Mouse (Mus musculus) spleen, adult 2 months (tissue): ENCODE results near the gene Tcte2. TPM values are rescaled to one million over a fixed set of nuclear protein-coding genes. Genes with fewer than 3 reads are reported as not detected.
"Not testable (repeated sequence)": the region's sequence is repeated elsewhere in the genome, so short reads cannot be mapped to it uniquely, and the experiment has no call there.

Experiments
- DNase-seq, 2 experiments: peaks; one replicate each; pipeline versions ENCODE4 v3.0.0 to v3.0.0-alpha.2; 2012 to 2021; ENCODE audit warnings: low spot score in 2 of 2, low read depth in 1 of 2
- H3K27ac ChIP-seq: fragments of 200-500 bp; 2 replicates; pipeline ENCODE4 v1.5.1; 2012; ENCODE audit warnings: low read length, inconsistent platforms; ENCODE audit not compliant: insufficient read depth
- H3K27me3 ChIP-seq: fragments of 200-500 bp; 2 replicates; pipeline ENCODE4 v1.6.1; 2012; ENCODE audit warnings: mild to moderate bottlenecking, moderate library complexity, low read length, inconsistent platforms; ENCODE audit not compliant: control insufficient read depth, insufficient read depth
- H3K36me3 ChIP-seq: fragments of 200-500 bp; 2 replicates; pipeline ENCODE4 v1.6.1; 2012; ENCODE audit warnings: mild to moderate bottlenecking, low read length, inconsistent platforms; ENCODE audit not compliant: control insufficient read depth, insufficient read depth
- H3K4me1 ChIP-seq: fragments of 200-500 bp; 2 replicates; pipeline ENCODE4 v1.6.1; 2011; ENCODE audit warnings: inconsistent platforms; ENCODE audit not compliant: control insufficient read depth, insufficient read depth, insufficient read length
- H3K4me3 ChIP-seq: fragments of 200-500 bp; 2 replicates; pipeline ENCODE4 v1.5.1; 2011; ENCODE audit warnings: mild to moderate bottlenecking, inconsistent platforms; ENCODE audit not compliant: insufficient read depth, insufficient read length; ENCODE audit errors: extremely low read depth
- CTCF ChIP-seq: fragments of 200-500 bp; IDR thresholded peaks from 2 replicates; pipeline ENCODE4 v1.5.1; 2011; ENCODE audit warnings: mild to moderate bottlenecking, inconsistent platforms; ENCODE audit not compliant: insufficient read depth, insufficient read length, insufficient replicate concordance; ENCODE audit errors: extremely low read depth
- POLR2A ChIP-seq: fragments of 200-500 bp; IDR thresholded peaks from 2 replicates; pipeline ENCODE4 v1.6.1; 2011; ENCODE audit warnings: low read depth, low read length, inconsistent platforms
- WGBS: fragments of 180-500 bp; shearing (Covaris S2); methylation state at CpG from one replicate; pipeline ENCODE4 v1.1.7; 2018; 5-methylcytosine and 5-hydroxymethylcytosine counted together
- polyA plus RNA-seq: library from polyadenylated mRNA; depleted of rRNA; stranded (reverse); fragments of >200 nt; gene quantifications from 2 replicates; pipeline ENCODE4 v1.2.3, GENCODE M21; 2012

The Tcte2 gene
- polyA plus RNA-seq, 1 experiment: 0.36 TPM

- Histone ChIP-seq H3K27ac (no peak overlapping the region), H3K36me3 (no peaks in the 10 kb centered on the region), H3K27me3 (no peaks in the 10 kb centered on the region), H3K4me1 (peaks cover 19% of the 10 kb centered on the region; the same call in 1 of the 2 replicates), H3K4me3 (no peak overlapping the region)
- TF ChIP-seq POLR2A: no peak
- no peak for TF ChIP-seq CTCF
- DNase-seq: no peak
- 84% methylated on average over 6 of the region's 6 CpGs for WGBS
These were observed 79.9 kb downstream of the Tcte2 start for GRCm38 (mm10) chr17:13681686-13682085.

DNA sequence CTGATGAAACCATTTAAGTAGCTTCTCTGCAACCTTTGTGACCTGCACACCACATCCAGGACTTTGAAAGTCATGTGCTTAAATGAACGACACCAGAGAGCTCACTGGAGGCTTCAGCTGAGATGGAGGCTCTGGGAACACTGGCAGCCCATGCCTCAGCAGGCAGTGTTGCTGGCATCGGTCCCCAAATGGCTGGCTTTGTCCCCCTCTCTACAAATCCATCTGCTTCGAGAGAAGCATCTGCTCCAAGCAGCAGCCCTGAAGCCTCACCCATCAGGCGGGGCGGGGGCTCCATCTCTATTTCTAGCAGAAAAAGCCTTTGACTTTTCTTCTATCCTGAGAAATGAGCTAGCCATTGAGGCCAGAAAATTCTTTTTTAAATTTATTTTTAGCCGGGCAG lies 80.5 kb downstream of the Tcte2 start:
- Histone ChIP-seq H3K27me3 (no peaks in the 10 kb centered on the region), H3K36me3 (no peaks in the 10 kb centered on the region), H3K4me1 (peaks cover 19% of the 10 kb centered on the region; the same call in 1 of the 2 replicates), H3K4me3 (no peak overlapping the region), H3K27ac (no peak overlapping the region)
- DNase-seq: no peak
- no peak for TF ChIP-seq CTCF
- no peak for TF ChIP-seq POLR2A
- WGBS: 85% methylated on average over 6 of the region's 6 CpGs

GRCm38 (mm10) chr17:13680318-13680717 lies 81.3 kb downstream of the Tcte2 start:
- WGBS: 72% methylated on average over 4 of the region's 4 CpGs

DNA sequence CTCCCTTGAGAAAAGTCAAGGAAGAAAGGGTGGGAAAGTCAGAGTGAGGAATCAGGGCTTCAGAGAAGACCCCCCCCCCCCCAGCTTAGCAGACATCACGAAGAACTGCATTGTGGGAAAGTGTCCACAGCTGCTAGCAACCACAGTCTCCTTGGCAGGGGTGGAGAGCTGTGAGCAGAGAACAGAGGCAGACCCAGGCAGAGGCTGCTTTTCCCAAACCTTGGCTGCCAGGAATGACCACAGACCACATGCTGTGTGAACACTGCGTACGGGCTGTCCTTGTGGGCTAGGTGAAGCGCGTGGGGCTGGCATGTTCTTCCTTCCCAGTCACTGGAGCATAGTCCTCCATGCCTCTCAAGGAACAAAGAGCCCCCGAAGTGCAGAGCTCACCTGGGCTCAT lies 81.9 kb downstream of the Tcte2 start:
- 82% methylated on average over 6 of the region's 6 CpGs for WGBS
- no peak for TF ChIP-seq POLR2A
- no peak for TF ChIP-seq CTCF
- Histone ChIP-seq H3K27me3 (no peaks in the 10 kb centered on the region), H3K4me3 (no peak overlapping the region), H3K36me3 (no peaks in the 10 kb centered on the region), H3K4me1 (peaks cover 19% of the 10 kb centered on the region; the same call in 1 of the 2 replicates), H3K27ac (no peak overlapping the region)
- no peak for DNase-seq

More at GRCm38 (mm10) chr17:13680318-13680717, 81.3 kb downstream of the Tcte2 start:
- no peak for TF ChIP-seq POLR2A
- TF ChIP-seq CTCF: no peak
- H3K27ac ChIP-seq: no peak overlapping the region
- peaks cover 19% of the 10 kb centered on the region; the same call in 1 of the 2 replicates for H3K4me1 ChIP-seq
- no peak overlapping the region for H3K4me3 ChIP-seq
- no peaks in the 10 kb centered on the region for H3K36me3 ChIP-seq
- no peak for DNase-seq
- no peaks in the 10 kb centered on the region for H3K27me3 ChIP-seq

DNA sequence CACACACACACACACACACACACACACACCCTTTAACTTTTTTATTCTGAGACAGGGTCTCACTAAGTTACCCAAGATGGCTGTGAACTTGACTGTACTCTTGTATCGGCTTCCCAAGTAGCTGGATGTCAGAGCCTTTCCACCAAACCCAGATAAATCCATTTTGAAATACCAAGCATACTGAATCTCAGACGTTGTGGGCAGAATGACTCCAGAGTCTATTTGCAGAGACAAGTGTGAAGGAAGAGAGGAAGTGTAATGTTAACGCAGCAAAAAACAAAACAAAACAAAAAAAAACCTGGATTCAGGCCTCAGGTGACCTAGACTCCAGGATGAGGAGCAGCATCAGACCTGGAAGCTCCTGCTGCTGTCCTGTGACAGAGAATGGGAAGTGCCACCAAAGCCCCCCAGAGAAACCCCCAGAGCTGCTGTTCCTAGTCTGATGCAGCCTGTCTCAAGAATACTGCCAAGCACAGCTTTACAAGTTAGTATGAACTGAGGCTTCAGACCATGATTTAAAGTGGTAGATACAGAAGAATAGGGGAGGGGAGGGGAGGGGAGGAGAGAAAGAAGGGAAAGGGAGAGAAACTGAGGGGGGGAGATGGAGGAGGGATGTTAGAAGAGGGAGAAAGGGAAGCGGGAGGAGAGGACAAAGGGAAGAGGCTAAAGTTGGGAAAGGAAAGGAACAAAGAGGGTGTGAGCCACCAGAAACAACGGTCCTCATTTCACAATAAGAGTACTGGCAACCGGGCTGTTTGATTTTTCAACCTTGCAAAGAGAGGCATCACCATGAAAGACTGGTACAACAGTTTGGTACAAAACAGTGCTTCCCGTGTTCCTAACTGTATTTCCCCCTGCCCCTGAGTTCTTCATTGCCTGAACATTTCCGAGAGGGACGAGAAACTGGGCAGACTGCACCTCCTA lies 84.1 kb downstream of the Tcte2 start:
- WGBS: 63% methylated on average over 9 of the region's 9 CpGs
- Histone ChIP-seq H3K27ac (no peak overlapping the region), H3K4me3 (no peak overlapping the region), H3K4me1 (peaks cover 8% of the 10 kb centered on the region; the same call in 1 of the 2 replicates), H3K27me3 (no peaks in the 10 kb centered on the region), H3K36me3 (no peaks in the 10 kb centered on the region)
- DNase-seq: no peak
- TF ChIP-seq CTCF: no peak
- no peak for TF ChIP-seq POLR2A

- not testable (repeated sequence) for H3K36me3 ChIP-seq, H3K4me3 ChIP-seq, H3K27ac ChIP-seq, H3K27me3 ChIP-seq, DNase-seq, H3K4me1 ChIP-seq
- 92% methylated on average over 3 of the region's 3 CpGs for WGBS
These were observed 85.5 kb downstream of the Tcte2 start for GRCm38 (mm10) chr17:13676099-13676498.

DNA sequence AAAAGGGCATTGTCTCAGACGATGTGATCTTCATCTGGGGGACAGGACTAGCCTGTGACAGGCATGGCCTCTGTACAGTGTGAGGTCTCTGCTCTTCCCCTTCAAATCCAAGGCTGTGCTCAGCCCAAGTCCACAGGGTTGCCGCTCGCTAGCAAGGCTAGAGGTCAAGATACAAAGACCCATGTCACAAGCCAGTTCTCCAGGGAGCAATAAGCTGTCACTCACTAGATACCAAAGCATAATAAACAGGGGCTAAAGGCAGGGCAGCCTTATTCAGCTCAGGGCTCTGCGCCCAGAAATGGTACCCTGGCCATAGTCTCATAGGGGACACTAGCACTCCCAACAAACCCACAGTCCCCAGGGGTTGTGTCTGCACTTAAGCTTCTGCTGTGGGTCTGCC lies 86.0 kb downstream of the Tcte2 start:
- Histone ChIP-seq H3K27me3 (no peaks in the 10 kb centered on the region), H3K4me1 (no peaks in the 10 kb centered on the region), H3K27ac (no peak overlapping the region), H3K4me3 (no peak overlapping the region), H3K36me3 (no peaks in the 10 kb centered on the region)
- TF ChIP-seq POLR2A (no peak), CTCF (no peak)
- no peak for DNase-seq
- WGBS: 81% methylated on average over 4 of the region's 4 CpGs
